Mouse (Mus musculus) left cerebral cortex, postnatal 36 days (tissue): ENCODE results near the gene Il7r. TPM values are rescaled to one million over a fixed set of nuclear protein-coding genes. Genes with fewer than 3 reads are reported as not detected.
"Not testable (repeated sequence)": the region's sequence is repeated elsewhere in the genome, so short reads cannot be mapped to it uniquely, and the experiment has no call there.

Source experiments
- DNase-seq, 2 experiments: peaks; one replicate each; pipeline ENCODE4 v3.0.0; 2021 to 2022; ENCODE audit warnings: low spot score in 2 of 2, mixed read lengths in 1 of 2
- intact Hi-C: fragments of 180-260 bp; cut with DNase I; formaldehyde crosslinking; loops from one replicate; pipeline ENCODE4 v1.15.1; 2025
- total RNA-seq, 2 experiments: library from RNA; stranded (reverse); gene quantifications; 2 replicates each; pipeline ENCODE4 v1.2.3; 2021

The Il7r gene
- under 1 TPM; 0.39 to 0.48 TPM for total RNA-seq

DNA sequence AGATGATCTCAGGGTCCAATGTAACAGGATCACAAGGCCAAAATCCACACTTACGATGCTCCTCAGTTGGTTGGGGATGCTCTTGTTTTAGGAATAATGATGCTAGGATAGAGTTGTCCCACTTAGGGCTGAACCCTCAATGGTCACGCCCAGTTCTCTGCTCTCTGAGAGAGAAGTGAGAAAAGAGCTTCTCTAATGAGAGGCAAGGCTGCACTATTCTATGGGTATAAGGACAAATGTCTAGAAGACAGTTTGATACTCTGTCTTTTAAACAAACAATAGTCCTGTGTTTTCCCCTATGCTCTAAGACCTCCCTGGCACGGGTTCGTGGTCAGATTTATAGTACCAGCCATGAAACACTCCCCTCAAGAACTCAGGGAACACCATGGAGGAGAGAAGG is at the start of gene Il7r:
Gene Il7r, minus strand, starts transcription at position 101 of the 400 bp plus-strand sequence.
- intact Hi-C loops = no loop called here
- DNase-seq = no peak

- DNase-seq = no peak
- intact Hi-C loops = no loop called here
These were observed 47.3 kb upstream of the Il7r start for GRCm38 (mm10) chr15:9577303-9577702.

DNA sequence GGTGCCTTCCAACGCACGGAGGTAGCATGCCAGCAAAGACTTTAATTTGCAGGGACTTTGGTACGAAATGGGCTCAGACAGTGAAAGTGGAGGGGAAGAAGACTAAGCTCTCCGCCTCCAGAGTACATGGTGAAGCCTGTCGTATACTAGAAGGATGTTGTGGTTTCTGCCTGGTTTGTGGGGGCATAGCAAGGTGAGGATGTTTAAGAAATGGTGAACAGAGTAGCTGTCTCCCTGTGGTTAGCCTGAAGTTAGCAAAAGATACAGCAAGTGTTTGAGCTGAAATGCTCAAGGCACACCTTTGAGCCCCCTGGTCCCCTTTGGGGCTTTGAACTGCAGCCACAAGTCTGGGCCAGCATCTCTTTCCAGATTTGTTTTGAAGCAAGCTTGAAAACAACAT is 44.8 kb upstream of the Il7r start:
- intact Hi-C loops = no loop called here
- no peak for DNase-seq

GRCm38 (mm10) chr15:9573361-9573760 is 43.4 kb upstream of the Il7r start:
- no peak for DNase-seq
- intact Hi-C loops = no loop called here

DNA sequence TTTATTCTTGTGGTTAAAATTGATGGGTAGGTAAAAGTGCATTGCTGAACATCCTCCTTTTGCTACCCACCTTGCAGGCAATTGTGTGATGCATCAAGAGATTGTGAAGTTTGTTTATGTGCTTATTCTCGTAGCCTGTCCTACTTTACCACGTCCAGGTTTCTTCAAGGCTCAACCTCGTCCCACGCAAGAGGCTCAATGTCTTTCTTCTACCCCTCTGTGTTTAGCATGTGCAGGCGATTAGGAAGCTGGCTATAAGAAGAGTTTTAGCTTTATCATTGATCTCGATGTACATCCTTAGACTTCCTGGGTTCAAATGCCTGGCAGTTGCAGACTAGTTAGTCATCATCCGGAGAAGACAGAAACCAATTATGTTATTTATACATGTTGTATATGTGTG is 42.7 kb upstream of the Il7r start:
- no peak for DNase-seq
- intact Hi-C loops = no loop called here

DNA sequence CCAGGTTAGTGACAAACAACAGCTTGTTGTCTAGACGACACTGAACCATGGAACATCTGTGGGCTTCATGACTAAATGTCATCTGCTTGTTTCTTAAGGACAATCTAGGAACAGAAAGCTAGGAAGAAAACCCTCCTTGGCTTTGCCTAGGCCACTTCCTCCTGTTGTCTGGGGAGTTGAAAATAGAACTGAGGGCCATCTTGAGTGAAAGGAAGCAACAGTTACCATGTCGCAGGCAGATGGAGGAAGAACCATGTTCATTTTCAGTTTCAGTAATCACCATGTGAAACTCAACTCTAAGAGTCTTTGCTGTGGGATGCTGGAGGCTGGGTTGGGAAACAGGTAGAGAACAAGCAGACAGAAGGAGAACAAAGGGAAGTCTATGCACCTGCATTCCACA is 41.9 kb upstream of the Il7r start:
- DNase-seq = no peak
- intact Hi-C loops = no loop called here

GRCm38 (mm10) chr15:9567316-9567715 is 37.3 kb upstream of the Il7r start:
- DNase-seq = no peak
- intact Hi-C loops = no loop called here

GRCm38 (mm10) chr15:9565396-9565795 is 35.4 kb upstream of the Il7r start:
- intact Hi-C loops = no loop called here
- DNase-seq = no peak

- intact Hi-C loops = no loop called here
- no peak for DNase-seq
These were observed 34.2 kb upstream of the Il7r start for GRCm38 (mm10) chr15:9564156-9564555.

DNA sequence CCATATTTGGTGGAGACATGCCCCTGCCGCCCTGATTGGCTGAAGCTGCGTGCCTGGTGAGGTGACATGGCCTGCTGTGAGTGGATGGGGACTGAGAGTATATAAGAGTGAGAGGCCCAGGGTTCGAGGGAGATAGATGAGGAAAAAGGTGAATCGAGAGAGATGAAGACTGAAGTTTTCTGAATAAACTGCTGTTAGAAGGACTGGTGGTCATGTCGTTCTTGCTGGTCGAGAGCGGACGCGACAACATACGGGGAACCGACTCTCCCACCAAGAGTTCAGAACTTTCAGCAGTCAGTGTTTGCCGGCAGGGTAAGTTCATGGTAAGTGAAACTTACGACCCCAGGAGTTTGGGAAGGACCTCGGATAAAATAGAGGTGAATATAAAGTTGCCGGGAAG is 27.3 kb upstream of the Il7r start:
- intact Hi-C loops, DNase-seq: not testable (repeated sequence)

- DNase-seq = no peak
- intact Hi-C loops = no loop called here
These were observed 19.0 kb upstream of the Il7r start for GRCm38 (mm10) chr15:9548951-9549350.

DNA sequence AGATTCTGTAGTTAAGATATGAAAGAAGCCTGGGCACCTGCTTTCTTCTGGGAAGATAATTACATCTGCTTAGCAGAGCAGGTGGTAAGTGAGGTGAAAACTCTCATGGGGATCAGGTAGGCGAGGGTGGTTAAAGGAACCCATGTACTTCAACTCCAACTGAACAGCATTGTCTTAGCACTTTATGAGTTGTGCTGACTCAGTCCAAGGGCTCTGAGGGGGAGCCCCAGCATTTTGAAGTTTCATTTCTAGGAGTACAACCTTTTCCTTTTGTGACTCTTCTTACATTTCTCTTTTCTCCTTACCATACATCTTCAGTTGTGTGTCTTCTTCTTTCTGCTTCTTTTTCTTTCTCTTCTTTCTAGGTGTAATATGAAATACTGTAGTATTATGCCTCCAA is 5.2 kb upstream of the Il7r start:
- intact Hi-C loops = no loop called here
- no peak for DNase-seq

- DNase-seq = no peak
- intact Hi-C loops = no loop called here
These were observed 3.5 kb upstream of the Il7r start for GRCm38 (mm10) chr15:9533356-9533902.

DNA sequence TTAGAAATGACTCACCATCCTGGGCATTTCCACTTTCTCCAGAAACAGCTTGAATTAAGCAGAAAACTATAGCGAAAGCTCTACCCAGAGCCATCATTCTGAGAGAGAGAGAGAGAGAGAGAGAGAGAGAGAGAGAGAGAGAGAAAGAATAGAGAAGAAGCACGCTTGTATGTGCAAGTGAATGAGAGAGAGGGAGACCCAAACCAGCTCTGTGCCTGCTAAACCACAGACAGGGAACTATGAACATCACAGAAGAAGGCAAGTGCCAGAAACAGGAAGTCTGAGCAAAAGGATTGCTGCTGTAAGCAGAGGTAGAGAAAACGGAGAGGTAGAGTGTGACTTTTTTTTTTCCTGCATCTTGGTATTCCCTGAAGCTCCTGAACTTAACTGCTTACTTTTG is 330 bp downstream of the Il7r start:
- intact Hi-C loops = no loop called here

DNA sequence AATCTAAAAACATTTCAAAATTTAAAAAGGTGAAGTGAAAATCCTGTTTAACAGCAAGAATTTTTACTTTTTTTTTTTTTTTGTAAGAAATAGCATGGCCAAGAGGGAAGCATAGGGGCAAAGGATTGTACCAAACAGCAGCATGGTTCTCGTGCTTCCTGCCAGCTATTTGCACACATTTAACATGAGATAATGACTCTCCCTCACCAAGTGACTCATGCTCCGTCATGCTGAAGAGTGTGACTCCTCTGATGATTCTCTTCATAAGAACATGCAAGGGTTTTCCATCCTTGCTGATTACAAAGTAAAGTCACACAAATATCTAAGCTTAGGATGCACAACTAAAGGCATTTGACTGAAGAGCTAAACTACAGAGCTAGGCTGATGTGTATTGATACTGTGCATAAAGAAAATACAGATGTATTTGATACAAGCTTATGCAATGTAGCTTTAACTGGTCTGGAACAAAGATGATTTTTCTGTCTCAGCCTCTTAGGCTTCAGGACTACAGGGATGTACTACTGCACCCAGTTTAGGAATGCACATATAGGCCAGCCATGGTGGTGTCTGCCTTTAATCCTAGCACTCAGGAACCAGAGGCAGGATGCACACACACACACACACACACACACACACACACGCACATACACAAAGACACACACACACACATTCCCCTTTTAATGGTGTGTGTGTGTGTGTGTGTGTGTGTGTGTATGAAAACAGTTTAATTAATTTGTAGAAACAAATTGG is 1.6 kb downstream of the Il7r start:
- intact Hi-C loops = no loop called here
- no peak for DNase-seq

More for the DNA sequence above, 330 bp downstream of the Il7r start:
- DNase-seq = no peak

GRCm38 (mm10) chr15:9526412-9526811 is 3.6 kb downstream of the Il7r start:
- no peak for DNase-seq
- intact Hi-C loops = no loop called here

- intact Hi-C loops = no loop called here
- DNase-seq = no peak
These were observed 5.1 kb downstream of the Il7r start for GRCm38 (mm10) chr15:9524907-9525306.

DNA sequence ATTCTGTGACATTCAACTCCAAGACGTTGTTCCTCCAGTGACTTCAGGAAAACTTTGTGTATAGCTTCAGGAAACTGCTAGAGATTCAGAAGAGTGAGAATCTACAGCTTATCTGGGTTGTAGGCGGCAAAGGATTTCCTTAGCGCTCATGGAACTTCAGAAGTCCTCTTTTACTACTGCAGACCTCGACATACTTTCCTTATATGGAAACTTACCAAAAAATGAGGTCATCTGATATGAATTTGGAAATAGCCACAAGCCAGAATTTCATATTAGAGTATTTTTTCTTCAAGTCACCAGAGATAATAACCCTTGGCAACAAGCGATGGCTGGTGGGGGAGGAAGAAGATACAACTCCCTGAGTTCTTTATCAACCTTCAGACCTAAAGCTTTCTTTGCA is 6.0 kb downstream of the Il7r start:
- no peak for DNase-seq
- intact Hi-C loops = no loop called here

- intact Hi-C loops = no loop called here
These were observed 6.9 kb downstream of the Il7r start for GRCm38 (mm10) chr15:9523059-9523458.

GRCm38 (mm10) chr15:9492077-9492476 is 37.9 kb downstream of the Il7r start:
- no peak for DNase-seq
- intact Hi-C loops = no loop called here

More at GRCm38 (mm10) chr15:9523059-9523458, 6.9 kb downstream of the Il7r start:
- no peak for DNase-seq

- intact Hi-C loops = no loop called here
- no peak for DNase-seq
These were observed 40.4 kb downstream of the Il7r start for GRCm38 (mm10) chr15:9489417-9490118.
